Comparison of ENCODE assay signal across 11 mouse cellular contexts in the genomic region with DNA sequence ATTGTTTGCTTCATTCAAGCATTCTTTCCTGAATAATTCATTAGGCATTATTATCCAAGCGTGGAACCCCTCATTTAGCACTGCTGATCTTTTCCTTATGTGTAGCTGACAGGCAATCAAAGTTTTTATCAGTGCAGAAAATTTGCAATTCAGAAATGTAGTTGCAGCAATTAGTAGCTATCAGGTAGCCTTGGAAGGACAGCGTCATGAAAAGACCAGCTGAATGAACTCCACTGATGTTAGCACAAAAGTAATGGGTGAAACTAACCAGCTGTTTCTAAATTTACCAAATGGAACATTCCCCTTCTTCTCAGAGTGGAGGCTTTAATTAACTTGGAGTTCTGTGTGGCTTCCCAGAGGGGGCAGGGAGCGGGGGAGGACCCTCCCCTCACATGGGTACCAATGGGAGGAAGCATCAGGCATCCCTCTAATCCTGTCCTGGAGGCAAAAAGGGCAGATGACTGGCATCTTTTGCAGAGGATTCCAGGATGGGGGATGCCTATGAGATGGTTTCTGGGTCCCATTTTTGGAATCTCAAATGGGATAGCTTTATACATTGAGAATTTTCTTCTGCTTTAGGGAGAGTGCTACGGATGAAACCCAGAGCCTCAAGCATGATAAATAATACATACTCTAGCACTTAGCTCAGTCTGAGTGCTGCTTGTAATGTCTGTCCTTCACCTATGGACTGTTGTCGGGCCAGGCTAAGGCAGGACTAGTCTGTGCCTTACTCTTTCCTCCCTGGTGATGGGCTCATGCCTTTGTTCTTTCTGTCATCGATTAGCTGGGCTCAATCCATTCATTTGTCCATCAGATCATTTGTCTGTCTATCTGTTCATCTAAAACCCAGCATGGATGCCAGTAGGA.
DNase-seq lines count a peak whose midpoint lies in the region; ATAC-seq and TF ChIP-seq lines count a peak whose summit lies in the region.
"Had no signal": no experiment of that assay in that cellular context is flagged by ENCODE, and none has a peak within 500 bp of the region (broad histone marks: within the 10 kb centered on the region; RNA-seq: fewer than 3 reads in every experiment).

No protein-coding gene starts in this region.

- H3K27ac ChIP-seq in kidney, postnatal 0 days, result no peak overlapping the region
- H3K27ac ChIP-seq in forebrain, embryonic 10.5 days, result peak overlapping the region; percentile 22
- 0 out of 2 replicates have a peak overlapping the region, but pooled peaks have one; percentile 14 for H3K27ac ChIP-seq in hindbrain, embryonic 15.5 days (replicated peaks)
- no peak overlapping the region for H3K27ac ChIP-seq in neural tube, embryonic 13.5 days (replicated peaks)
- H3K27ac ChIP-seq in thymus, adult 2 months (ENCODE audit: control insufficient read depth, insufficient read depth, low read length), result no peak overlapping the region

- TF ChIP-seq POLR2A in thymus, adult 2 months (IDR thresholded peaks at IDR 0.05; ENCODE audit: control insufficient read depth, extremely low read depth, insufficient read depth, low read length, poor library complexity), result no peak

- peak; percentile 72 for DNase-seq in kidney, postnatal 0 days (ENCODE audit: low spot score)
- no peak for DNase-seq in kidney, postnatal 36 days
- peak; percentile 45 for DNase-seq in forebrain, embryonic 10.5 days (ENCODE audit: extremely low spot score, low spot score)
- DNase-seq in right cerebral cortex, postnatal 14 days, result no peak
- DNase-seq in thymus, adult 2 months, result no peak
- no peak for DNase-seq in gastrocnemius, adult 18-20 months (ENCODE audit: low spot score)
- DNase-seq: cerebellum, postnatal 25 days; layer of hippocampus, postnatal 36 days; lung, adult 18-20 months had no signal

- ATAC-seq in kidney, postnatal 0 days (replicated peaks; ENCODE audit: low FRiP score, low read depth), result peak; percentile 57; the same call in 1 of the 2 replicates
- peak; percentile 45; the same call in 1 of the 2 replicates for ATAC-seq in hindbrain, embryonic 15.5 days (ENCODE audit: low FRiP score, low read depth)
- peak; percentile 32; the same call in 1 of the 2 replicates for ATAC-seq in neural tube, embryonic 13.5 days (ENCODE audit: low read depth)

- H3K9ac ChIP-seq in kidney, postnatal 0 days (ENCODE audit: low read depth, low read length), result no peak overlapping the region
- no peak overlapping the region for H3K9ac ChIP-seq in hindbrain, embryonic 15.5 days
- H3K9ac ChIP-seq in neural tube, embryonic 13.5 days, result no peak overlapping the region

- 50% methylated on average over 6 of the region's 6 CpGs for WGBS in kidney, postnatal 0 days
- 49% methylated on average over 6 of the region's 6 CpGs for WGBS in forebrain, embryonic 10.5 days
- WGBS in hindbrain, embryonic 15.5 days, result 32% methylated on average over 6 of the region's 6 CpGs
- WGBS in neural tube, embryonic 13.5 days, result 48% methylated on average over 6 of the region's 6 CpGs
- 84% methylated on average over 6 of the region's 6 CpGs for WGBS in thymus, adult 2 months

- TF ChIP-seq CTCF in kidney, postnatal 0 days (IDR thresholded peaks at IDR 0.05; ENCODE audit: low read depth), result no peak
- no peak for TF ChIP-seq CTCF in thymus, adult 2 months (IDR thresholded peaks at IDR 0.05; ENCODE audit: borderline replicate concordance, control insufficient read depth, extremely low read depth, insufficient read depth, low read length, poor library complexity)

- H3K4me3 ChIP-seq in kidney, postnatal 0 days (replicated peaks; ENCODE audit: low read depth, low read length), result no peak overlapping the region
- H3K4me3 ChIP-seq in forebrain, embryonic 10.5 days, result no peak overlapping the region
- no peak overlapping the region for H3K4me3 ChIP-seq in hindbrain, embryonic 15.5 days
- H3K4me3 ChIP-seq in neural tube, embryonic 13.5 days, result no peak overlapping the region
- H3K4me3 ChIP-seq in thymus, adult 2 months (ENCODE audit: control insufficient read depth, insufficient read depth, low read length), result no peak overlapping the region

- no peaks in the 10 kb centered on the region for H3K9me3 ChIP-seq in kidney, postnatal 0 days (replicated peaks; ENCODE audit: low read length)
- no peaks in the 10 kb centered on the region; the same call in 1 of the 2 replicates for H3K9me3 ChIP-seq in forebrain, embryonic 10.5 days
- H3K9me3 ChIP-seq in hindbrain, embryonic 15.5 days, result no peaks in the 10 kb centered on the region
- H3K9me3 ChIP-seq in neural tube, embryonic 13.5 days, result 0 out of 2 replicates have a peak, but pooled peaks cover 2% of the 10 kb centered on the region

- no peaks in the 10 kb centered on the region for H3K4me1 ChIP-seq in kidney, postnatal 0 days (replicated peaks; ENCODE audit: insufficient read depth, low read length)
- peaks cover 29% of the 10 kb centered on the region for H3K4me1 ChIP-seq in forebrain, embryonic 10.5 days
- H3K4me1 ChIP-seq in hindbrain, embryonic 15.5 days (replicated peaks), result peaks cover 18% of the 10 kb centered on the region
- peaks cover 23% of the 10 kb centered on the region for H3K4me1 ChIP-seq in neural tube, embryonic 13.5 days (replicated peaks)
- no peaks in the 10 kb centered on the region for H3K4me1 ChIP-seq in thymus, adult 2 months (replicated peaks; ENCODE audit: control insufficient read depth, insufficient read depth, low read length)

- H3K27me3 ChIP-seq in kidney, postnatal 0 days (ENCODE audit: insufficient read depth, low read length), result no peaks in the 10 kb centered on the region
- H3K27me3 ChIP-seq in forebrain, embryonic 10.5 days (ENCODE audit: poor library complexity, severe bottlenecking), result peaks cover 54% of the 10 kb centered on the region
- H3K27me3 ChIP-seq in hindbrain, embryonic 15.5 days, result peaks cover 20% of the 10 kb centered on the region; the same call in 1 of the 2 replicates
- H3K27me3 ChIP-seq in neural tube, embryonic 13.5 days, result peaks cover 11% of the 10 kb centered on the region; the same call in 1 of the 2 replicates
- H3K27me3 ChIP-seq in thymus, adult 2 months (ENCODE audit: control insufficient read depth, insufficient read depth, low read length), result no peaks in the 10 kb centered on the region

- H3K4me2 ChIP-seq in kidney, postnatal 0 days (ENCODE audit: low read length), result no peak overlapping the region
- no peak overlapping the region for H3K4me2 ChIP-seq in hindbrain, embryonic 15.5 days
- no peak overlapping the region for H3K4me2 ChIP-seq in neural tube, embryonic 13.5 days

- no peaks in the 10 kb centered on the region for H3K36me3 ChIP-seq in kidney, postnatal 0 days (ENCODE audit: insufficient read depth, low read length)
- H3K36me3 ChIP-seq in forebrain, embryonic 10.5 days (replicated peaks), result no peaks in the 10 kb centered on the region
- H3K36me3 ChIP-seq in hindbrain, embryonic 15.5 days, result no peaks in the 10 kb centered on the region
- H3K36me3 ChIP-seq in neural tube, embryonic 13.5 days, result no peaks in the 10 kb centered on the region
- no peaks in the 10 kb centered on the region for H3K36me3 ChIP-seq in thymus, adult 2 months (ENCODE audit: control insufficient read depth, insufficient read depth, low read length)

Comparison
In these comparisons a context has a peak if more than half of its experiments do, and no peak if none do; other contexts are left out.
1. DNase-seq: peak in kidney, postnatal 0 days (single experiment) and forebrain, embryonic 10.5 days (single experiment); none in kidney, postnatal 36 days (0 of 2), right cerebral cortex, postnatal 14 days (single experiment), thymus, adult 2 months (single experiment) and gastrocnemius, adult 18-20 months (single experiment).
2. H3K27ac ChIP-seq: peak in forebrain, embryonic 10.5 days (single experiment) and hindbrain, embryonic 15.5 days (single experiment); none in kidney, postnatal 0 days (single experiment), neural tube, embryonic 13.5 days (single experiment) and thymus, adult 2 months (single experiment).
3. Peak in every context shown above with its lines, with median percentiles within 50 percentile points of each other: ATAC-seq.